Mouse (Mus musculus) CD4-positive, CD25-positive, alpha-beta regulatory T cell, adult 2 months (primary cell): ENCODE results near the gene Asb7.

Experiments
- DNase-seq: peaks from one replicate; pipeline ENCODE4 v3.0.0-alpha.2; 2012; ENCODE audit warnings: low read depth, low spot score

Gene Asb7

DNA sequence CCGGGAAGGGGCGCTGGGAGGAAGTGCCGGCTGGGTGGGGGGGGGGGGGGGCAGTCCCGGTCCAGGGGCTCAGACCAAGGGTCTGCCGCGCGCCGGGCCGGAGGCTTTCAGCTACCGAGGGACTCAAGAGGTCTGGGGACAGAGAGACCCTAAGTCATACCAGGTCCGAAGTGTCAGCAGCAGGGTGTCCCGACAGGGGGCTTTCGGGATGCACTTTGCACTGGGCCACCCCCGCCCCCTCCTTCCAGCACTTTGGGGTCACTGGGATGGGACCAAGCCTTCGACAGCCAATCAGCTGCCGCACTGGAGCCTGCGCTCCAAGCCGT lies at the start of gene Asb7:
Gene Asb7 (minus strand): TSS at position 303 of the 326 bp plus-strand sequence.
- no peak for DNase-seq

DNA sequence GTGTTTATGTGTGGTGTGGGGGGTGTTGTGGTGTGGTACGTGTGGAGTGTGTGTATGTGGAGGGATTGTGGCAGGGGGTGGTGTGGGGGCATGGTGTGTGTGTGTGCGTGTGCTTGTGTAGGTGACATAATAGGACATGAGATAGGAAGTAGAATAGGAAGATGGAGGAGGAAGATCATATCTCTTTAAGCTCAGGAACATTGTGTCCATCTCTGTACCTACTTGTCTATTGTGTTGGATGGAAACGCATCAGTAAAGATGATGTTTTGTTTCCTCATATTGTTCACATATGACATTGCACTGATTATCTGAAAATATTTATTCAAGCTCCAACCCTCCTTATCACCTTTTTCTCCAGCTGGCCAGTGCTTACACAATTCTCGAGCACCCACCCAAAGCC lies 48.0 kb upstream of the Asb7 start:
- DNase-seq: no peak

DNA sequence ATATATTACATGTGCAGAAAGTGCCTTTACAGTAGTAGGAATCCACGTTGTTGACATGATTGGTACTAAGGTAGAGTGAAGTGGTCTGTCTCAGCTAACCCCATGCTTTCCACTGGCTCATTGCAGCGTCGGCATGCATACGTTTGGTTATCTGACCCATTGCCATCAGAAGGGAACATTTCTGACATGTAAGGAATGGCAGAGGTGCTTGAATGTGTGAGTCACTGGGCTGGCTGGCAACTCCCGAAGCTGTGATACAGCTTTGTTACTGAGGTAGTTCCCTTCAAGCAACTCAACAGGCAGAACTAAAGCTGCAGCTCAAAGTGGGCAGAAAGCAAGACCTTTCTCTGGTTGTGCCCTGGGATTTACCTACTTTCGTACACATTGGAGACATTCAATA lies 45.6 kb upstream of the Asb7 start:
- no peak for DNase-seq

DNA sequence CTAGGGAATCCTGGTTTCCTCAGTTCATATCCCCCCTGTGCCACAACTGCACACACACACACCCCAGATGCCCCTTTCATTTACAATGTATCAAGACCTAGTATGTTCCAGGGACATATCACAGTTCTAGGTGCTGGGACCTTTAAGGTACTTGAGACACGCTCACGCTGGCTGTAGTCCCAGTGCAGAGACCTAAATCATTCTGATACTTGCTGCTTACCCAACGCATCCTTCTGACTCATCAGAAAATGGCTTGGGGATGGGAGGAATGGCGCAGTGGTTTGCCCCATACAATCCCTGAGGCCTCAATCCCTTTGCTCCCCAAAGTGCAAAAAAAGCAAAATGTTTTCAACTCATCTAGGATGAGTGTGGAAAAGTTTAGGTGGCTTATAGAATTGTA lies 45.1 kb upstream of the Asb7 start:
- no peak for DNase-seq

DNA sequence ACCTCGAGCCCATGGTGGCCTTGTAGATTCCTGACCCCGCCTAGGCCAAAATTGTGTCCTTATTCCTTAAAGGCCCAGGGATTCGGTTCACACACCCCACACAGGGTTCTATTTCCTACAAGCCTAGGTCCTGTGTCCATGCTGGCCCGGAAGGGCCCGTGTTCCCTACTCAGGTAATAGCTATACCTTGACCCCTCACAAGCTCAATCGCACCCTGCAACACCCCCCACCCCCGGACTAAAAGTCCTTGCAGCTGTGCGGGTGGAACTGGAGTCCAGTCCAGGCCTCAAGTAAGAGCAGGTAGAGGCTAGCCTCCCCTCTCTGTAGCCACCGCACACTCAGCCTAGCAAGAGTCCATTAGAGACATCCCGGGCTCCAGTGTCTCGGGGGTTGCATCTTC lies 44.5 kb upstream of the Asb7 start:
- DNase-seq: no peak

DNA sequence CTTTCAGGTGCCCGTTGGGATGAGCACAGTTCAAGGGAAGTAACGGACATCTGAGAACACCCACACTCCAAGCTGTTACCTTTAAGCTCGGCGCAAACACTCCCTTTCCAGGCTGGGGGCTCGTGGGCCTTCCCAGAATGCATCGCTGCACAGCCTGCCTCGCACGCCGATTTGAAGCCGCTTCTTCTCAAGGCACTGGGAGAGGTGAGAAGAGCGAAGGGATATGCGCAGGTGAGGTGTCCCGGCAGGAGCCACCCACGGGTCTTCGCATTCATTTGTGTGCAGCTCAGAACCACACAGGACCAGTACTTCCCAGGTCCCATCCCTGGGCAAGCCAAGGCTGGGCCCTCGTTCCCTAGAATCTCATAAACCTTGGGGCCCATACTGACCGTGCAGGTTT lies 44.0 kb upstream of the Asb7 start:
- no peak for DNase-seq

DNA sequence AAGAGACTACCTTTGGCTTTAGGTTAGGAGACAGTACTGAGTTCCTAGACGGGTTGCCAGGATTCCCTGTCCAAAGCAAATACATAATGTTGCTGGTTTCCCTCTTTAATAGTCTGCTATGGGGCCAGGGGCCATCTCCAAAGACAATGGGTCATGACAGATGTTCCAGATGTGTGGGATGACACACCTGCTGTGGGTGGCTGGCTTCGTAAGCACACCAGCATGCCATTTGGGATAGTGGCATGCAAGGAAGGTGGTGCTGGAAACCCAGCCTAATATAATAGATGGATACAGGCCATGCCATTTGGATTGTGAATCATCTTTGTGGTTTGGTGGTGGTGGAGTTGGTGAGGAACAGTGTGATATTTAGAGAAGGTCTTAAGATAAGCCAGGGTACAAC lies 39.8 kb upstream of the Asb7 start:
- DNase-seq: no peak

DNA sequence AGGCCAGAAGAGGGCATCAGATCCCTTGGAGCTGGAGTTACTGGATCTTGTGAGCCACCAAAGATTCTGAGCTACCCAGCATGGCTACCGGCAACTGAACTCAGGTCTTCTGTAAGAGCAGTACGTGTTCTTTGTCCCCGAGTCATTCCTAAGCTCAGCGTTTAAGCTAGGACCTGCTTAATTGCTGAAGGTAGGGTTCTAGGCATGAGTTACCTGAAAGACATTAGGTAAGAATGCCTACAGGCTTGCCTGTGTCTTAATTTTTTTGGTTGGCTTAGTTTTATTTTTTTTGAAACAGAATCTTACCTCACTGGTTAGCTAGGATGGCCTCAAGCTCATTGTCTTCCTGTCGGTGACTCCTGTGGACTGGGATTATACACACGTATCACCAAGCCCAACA lies 38.7 kb upstream of the Asb7 start:
- no peak for DNase-seq

DNA sequence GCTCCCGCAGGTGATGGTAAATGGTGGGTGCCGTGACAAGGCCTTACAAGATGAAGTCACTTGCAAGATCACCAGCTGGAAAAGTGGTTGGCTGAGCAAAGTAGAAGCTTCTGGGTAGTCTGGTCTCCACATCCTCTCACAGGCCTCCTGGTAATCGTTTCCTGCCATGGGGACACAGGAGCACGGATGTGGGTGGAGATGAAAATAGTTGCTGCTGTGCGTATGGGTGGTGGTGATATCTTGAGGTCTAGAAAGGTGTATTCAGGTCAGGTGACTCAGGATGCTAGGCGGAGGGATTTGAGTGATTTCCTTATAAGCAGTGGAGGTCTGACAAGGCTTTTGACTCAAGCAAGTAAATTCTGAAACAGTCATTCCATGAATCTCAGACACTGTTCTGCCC lies 35.6 kb upstream of the Asb7 start:
- peak; percentile 18 for DNase-seq

DNA sequence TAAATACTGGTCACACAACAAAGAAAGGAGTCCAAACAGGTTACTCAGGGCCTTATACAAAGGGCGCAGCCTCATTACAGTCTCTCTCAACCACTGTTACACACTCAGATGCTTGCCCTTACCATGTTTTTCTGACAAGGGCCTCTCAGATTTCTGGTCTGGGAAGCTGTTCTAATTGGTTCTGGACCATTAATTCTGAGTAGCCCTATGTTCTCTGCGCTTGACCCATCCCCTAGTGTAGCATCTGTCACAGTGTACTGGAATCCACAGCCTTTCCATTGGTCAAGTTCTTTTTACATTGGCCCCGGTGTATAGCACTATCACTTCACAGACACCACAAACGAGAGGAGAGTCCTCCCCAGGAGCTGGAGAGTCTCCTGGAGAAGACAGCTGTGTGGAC lies 35.1 kb upstream of the Asb7 start:
- no peak for DNase-seq

DNA sequence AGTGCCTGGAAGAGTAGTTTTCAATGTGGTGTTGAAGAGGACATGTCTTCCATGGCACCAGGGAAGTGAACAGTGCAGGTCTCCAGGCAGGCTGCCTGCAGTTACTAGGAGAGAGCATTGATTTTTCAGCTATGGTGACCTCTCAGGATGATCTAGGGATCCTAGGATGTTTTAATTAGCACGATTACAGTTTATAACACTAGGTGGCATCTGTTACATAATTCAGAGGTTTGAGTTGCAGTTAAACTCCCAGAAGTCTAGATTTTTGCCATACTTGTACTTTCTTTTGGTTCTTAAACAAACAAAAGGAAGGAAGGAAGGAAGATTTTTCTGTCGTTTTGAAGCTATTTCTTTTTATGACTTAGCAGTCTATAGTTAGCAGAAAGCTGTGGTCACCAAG lies 21.8 kb upstream of the Asb7 start:
- DNase-seq: no peak

DNA sequence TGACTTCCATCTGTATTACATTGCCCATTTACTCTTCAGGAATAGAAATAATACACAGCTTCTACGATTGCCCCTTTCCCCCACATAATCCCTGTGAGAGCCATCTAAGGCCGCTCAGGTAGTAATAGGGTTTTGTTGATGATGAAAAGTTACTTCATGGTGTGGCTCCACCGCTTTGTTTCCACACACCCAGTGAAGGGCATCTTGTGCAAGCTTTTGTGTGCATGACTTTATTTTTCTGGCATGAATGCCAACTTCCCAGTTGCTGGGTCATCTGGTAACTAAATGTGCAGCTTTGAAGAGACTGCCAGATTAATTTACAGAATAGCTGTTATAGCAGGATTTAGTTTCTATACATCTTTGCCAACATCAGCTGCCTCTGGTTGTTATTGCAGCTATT lies 15.2 kb upstream of the Asb7 start:
- no peak for DNase-seq

DNA sequence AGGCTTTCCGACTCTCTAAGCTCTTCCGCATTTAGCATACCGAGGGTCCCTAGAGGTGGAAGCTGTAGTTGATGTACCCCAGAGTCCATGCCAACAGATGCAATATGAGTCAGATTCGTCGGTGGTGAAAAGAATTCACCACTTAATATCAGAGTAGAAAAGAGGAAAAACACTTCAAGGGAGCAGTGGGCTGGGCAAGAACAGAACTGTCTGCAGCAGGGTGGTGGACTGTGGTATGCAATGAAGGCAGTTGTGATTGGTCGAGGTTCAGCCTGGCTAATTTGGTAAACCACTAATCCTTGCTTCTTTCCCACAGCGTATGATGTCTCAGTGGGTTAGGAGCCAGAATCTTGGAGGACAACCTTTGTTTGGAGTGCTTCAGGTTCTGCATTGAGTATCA lies 13.3 kb upstream of the Asb7 start:
- DNase-seq: no peak

DNA sequence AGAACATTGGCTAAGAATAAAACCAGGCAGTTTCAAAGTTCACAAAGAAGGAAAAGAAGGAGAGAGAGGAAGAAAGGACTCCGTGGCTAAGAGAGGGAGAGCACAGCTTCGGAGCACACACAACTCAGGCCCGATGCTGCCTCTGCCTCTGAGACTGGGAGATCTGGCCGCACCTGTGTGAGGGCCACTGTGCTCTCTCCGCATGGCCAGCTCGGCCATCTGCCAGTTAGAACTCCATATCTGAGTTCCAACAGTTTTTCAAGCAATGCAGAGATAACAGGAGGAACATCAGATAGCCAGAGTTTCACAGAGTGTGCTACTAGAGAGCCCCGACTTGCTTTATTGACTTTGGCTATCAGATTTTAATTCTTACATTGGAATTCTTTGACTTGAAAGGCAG lies 5.1 kb upstream of the Asb7 start:
- no peak for DNase-seq

DNA sequence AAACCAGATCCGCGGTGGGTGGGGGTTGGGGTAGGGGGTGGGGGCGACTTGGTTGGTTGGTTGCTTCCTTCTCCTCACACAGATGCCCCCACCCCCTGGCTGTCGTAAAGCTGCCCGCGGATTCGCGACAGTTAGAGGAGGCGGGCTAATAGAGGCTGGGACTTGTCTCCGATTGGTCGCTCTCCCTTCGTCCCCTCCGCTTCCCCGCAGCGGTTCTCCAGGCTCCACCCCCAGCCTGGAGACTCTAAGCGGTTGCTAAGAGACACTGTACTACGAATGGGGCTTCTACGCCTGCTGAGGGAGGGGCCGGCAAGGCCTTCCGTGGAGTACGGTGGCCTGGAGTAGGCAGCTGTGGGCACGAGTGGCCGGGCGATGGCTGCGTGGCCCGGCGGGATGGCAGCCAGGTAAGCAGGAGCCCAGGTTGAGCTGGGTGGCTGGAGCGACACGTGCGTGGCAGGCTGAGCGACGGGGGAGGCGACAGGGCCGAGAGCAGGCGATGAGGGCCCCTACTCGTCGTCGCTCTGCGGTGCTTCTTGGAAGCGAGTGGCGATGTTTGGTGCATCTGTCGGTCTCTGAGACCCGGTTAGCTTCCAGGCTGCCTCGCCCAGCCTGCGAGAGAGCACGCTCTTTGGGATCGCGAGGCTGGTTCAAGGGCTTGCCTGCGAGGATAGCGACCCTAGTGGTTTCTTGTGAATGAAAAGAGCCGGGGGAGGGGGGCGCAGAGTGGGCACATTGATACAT lies 394 bp upstream of the Asb7 start, which contains the start of gene Lins1:
Gene Lins1 (plus strand): TSS at position 270 of the 741 bp plus-strand sequence.
- DNase-seq: peak; percentile 99

DNA sequence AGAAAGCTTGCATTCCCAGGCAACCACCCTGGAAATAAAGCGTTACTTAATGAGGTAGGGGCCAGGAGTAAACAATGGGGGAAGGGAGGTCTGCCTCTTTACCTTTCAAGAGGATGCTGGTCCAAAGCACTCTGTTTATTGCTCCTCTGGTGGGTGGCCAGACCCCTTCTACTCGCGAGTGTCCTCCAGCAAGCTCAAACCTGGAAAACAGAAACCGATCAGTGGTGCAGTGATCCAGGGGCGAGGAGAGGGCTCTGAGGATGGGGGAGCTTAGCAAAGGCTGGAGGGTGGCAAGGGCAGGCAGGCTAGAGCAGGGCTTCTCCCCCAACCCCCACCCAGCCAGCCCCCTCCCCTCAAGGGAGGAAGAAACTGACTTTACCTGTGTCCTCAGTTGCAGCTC lies 675 bp downstream of the Asb7 start:
- no peak for DNase-seq

DNA sequence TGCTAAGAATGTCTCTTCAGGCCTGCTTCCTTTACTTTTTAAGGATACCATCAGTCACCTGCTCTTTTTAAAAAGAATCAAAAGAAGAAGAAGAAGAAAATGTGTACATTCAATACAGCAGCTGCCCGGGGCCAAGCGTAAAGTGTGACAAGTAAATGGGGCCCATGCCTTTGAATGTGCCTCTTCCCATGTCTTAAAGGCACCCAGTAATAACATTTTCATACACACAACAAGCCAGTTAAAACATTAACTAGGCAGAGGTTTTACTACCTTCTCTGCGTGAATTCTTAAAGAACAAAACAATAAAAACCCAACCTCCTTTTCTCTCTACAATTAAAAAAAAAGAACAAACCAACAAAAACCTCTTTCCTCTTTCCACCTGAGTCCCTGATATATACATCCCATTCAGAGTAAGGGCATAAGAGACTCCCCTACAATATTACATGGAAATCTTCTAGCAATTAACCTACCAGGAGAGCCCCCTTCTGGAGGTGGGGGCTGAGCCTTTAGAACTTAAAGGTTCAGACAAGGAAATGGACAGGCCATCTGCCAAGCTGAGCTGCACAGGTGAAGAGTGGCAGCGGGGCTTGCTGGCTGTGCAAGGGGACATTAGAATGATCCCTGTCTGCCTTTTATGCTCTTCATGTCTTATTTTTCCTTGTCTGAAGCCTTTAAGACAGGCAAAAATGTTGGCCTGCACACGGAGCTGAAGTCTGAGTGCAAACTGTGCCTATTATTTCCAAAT lies 7.1 kb downstream of the Asb7 start:
- no peak for DNase-seq

DNA sequence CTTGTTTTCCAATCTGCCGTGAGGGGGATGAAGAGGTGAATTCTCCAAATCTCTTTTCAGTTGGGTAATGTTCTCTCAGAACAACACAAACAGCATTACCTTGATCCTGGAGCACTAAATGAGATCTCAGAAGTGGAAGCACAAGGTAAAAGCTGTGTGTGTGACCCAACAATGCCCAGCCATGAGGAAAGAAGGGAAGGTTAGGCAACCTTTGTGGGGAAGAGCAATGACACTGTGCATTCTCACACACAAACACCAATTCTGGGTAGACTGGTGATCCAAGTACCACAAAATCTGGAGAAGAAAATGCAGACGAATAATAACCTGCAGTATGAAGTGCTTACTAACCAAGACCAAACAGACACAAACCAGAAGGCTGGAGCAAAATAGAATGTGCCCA lies 13.6 kb downstream of the Asb7 start:
- no peak for DNase-seq

DNA sequence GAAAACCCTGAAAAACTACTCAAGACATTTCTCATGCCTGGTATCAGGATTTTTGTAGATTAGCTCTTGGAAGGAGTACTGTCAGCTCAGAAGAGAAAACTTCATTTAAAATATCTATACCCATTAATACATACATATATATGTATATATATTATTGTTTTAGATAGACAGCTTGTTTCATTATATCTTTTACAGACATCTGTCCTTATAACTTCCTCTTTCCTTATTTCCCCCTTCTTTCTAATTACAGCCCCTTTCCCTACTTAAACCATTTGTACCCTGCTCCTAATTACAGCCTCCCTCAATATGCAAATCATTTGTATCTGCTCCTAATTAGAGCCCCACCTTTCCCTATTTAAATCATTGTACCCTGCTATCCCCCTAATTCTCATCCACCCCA lies 22.3 kb downstream of the Asb7 start:
- DNase-seq: no peak

DNA sequence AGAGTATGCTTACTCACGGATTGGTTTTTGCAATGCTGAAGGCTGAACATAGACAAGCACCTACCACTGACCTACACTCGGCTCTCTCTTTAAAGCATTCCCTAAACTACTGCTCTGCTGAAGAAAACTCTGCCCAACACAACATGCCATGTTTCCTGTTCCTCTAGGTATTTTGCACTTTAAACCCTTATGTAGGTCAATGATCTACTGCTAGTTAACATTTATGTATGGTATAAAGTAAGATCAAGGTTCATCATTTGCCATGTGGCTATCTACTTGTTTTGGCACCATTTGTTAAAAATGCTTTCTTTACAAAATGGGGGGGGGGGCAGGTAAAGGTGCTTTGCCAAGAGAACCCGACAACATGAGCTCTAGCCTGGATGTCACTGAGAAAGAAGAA lies 25.8 kb downstream of the Asb7 start:
- DNase-seq: no peak

DNA sequence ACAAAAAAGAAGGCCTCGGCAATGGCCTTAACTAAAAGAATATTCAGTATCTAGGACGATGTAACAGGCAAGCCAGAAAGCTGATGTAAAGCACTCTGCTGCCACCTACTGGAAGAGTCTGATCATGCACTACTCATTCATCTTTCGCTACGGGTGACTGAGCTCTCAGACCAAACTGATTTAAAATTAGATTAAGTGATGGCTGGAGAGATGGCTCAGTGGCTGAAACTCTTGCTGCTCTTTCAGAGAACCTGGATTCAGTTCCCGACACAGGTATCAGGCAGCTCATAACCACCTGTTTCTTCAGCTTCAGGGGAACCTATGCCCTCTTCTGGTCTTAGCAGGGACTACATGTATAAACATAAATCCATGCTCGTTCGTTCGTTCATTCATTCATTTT lies 27.8 kb downstream of the Asb7 start:
- DNase-seq: peak; percentile 86

DNA sequence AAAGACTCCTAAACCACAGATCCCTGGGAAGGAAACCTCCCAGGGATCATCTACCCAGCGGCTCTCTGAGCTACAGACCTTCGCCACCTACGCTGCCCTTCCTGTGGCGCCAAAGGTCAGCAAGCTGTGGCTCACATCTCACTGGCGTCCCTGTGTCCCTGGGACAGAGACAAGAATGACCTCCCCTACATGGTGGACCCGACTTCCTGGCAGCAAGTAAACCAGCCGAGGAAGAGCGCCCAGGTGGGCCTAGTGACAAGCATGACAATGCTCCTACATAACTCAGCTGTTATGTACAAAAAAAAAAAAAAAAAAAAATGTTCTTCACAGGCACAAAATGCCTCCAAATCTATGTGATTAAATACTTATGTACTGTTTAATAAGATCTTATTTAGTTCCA lies 28.4 kb downstream of the Asb7 start:
- DNase-seq: no peak

DNA sequence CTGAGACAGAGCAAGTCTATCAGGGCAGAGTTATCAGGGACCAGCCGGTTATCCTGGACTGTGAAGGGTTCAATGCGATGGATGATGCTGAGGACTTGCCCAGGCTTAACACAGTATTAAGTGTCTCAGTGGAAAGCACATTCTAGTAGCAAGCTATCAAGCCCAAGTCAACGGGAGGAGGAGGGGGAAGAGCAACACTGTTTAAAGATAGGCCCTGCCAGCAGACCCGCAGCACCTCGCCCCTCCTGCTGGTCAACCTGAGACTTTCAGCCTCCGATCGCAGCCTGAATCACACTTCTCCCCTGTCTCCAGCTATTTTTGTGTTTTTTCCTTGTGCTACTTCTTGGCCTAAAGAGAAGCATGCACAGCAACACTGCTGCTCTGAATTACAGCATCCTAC lies 29.1 kb downstream of the Asb7 start:
- no peak for DNase-seq

DNA sequence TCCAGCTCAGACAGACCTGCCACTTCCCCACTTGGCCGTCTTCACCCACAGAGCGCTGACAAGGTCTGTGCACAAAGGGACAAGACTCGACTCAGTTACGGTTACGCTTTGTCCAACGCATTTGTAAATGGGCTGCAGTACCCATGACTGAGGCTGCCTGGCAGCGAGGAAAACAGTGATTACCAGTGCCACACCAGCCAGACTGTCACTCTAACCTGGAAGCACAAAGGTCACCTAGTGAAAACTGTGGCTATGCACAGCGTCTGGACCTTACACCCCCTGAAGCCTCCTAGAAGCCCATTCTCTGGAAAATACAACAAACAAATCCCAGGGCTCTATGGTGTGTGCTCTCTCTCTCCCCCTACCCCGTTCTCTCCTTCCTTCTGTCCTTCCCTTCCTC lies 33.9 kb downstream of the Asb7 start:
- DNase-seq: no peak
